Mouse (Mus musculus) hindbrain, embryonic 14.5 days (tissue): ENCODE data around the gene Apba1. TPM values are rescaled to one million over a fixed set of nuclear protein-coding genes. Genes with fewer than 3 reads are reported as not detected.

Experiments
- ATAC-seq: fragments of 200-750 bp; cut with Nextera tagmentation; 2 replicates; pipeline ENCODE4 v1.8.0; 2017; ENCODE audit warnings: moderate number of reproducible peaks, mild to moderate bottlenecking, moderate TSS enrichment, moderate library complexity; ENCODE audit not compliant: low FRiP score
- DNase-seq: peaks from one replicate; pipeline ENCODE4 v3.0.0-alpha.2; 2015; ENCODE audit warnings: low spot score
- H3K27ac ChIP-seq: fragments of 300-500 bp; sonication (generic); 2 replicates; pipeline ENCODE4 v1.5.1; 2014; ENCODE audit warnings: mild to moderate bottlenecking, moderate library complexity
- H3K27me3 ChIP-seq: fragments of 300-500 bp; sonication (generic); 2 replicates; pipeline ENCODE4 v1.6.1; 2014; ENCODE audit warnings: mild to moderate bottlenecking, low read length, mixed read lengths; ENCODE audit not compliant: control insufficient read depth, insufficient read depth
- H3K36me3 ChIP-seq: fragments of 300-500 bp; sonication (generic); replicated peaks from 2 replicates; pipeline ENCODE4 v1.6.1; 2014; ENCODE audit not compliant: control insufficient read depth, insufficient read depth
- H3K4me1 ChIP-seq: fragments of 300-500 bp; sonication (generic); replicated peaks from 2 replicates; pipeline ENCODE4 v1.6.1; 2014; ENCODE audit warnings: antibody characterized with exemption, low read length, mixed read lengths; ENCODE audit not compliant: control insufficient read depth, insufficient read depth
- H3K4me2 ChIP-seq: fragments of 300-500 bp; sonication (generic); replicated peaks from 2 replicates; pipeline ENCODE4 v1.6.1; 2014; ENCODE audit warnings: mild to moderate bottlenecking, moderate library complexity
- H3K4me3 ChIP-seq: fragments of 300-500 bp; sonication (generic); replicated peaks from 2 replicates; pipeline ENCODE4 v1.5.1; 2014; ENCODE audit warnings: mild to moderate bottlenecking, low read length
- H3K9ac ChIP-seq: fragments of 300-500 bp; sonication (generic); 2 replicates; pipeline ENCODE4 v1.6.1; 2014
- H3K9me3 ChIP-seq: fragments of 300-500 bp; sonication (generic); 2 replicates; pipeline ENCODE4 v1.6.1; 2016; ENCODE audit warnings: low read length; ENCODE audit not compliant: control insufficient read depth
- WGBS: fragments of 180-500 bp; shearing (Covaris S2); extraction: QIAGEN DNeasy Blood & Tissue Kit; methylation state at CpG from one replicate; pipeline ENCODE4 v1.1.7; 2014; 5-methylcytosine and 5-hydroxymethylcytosine counted together
- polyA plus RNA-seq: library from polyadenylated mRNA; unstranded; fragments of >200 nt; fragmentation: Nextera tagmentation; extraction: Ambion mirVana; gene quantifications from 2 replicates; pipeline ENCODE4 v1.2.1, GENCODE M21; 2014

Apba1 gene
- polyA plus RNA-seq, 1 experiment from 2014 or later, result 14.6 TPM

GRCm38 (mm10) chr19:23896915-23897314 is 138.2 kb downstream of the Apba1 start:
- 74% methylated on average over 8 of the region's 8 CpGs for WGBS
- H3K27me3 ChIP-seq, result peaks cover 13% of the 10 kb centered on the region
- no peak overlapping the region for H3K9ac ChIP-seq
- H3K4me1 ChIP-seq, result peaks cover 21% of the 10 kb centered on the region
- H3K36me3 ChIP-seq, result peaks cover 13% of the 10 kb centered on the region
- no peak overlapping the region for H3K4me3 ChIP-seq
- no peak overlapping the region for H3K4me2 ChIP-seq
- DNase-seq, result no peak
- no peak overlapping the region for H3K27ac ChIP-seq
- H3K9me3 ChIP-seq, result no peaks in the 10 kb centered on the region
- no peak for ATAC-seq

- Histone ChIP-seq H3K4me3 (no peak overlapping the region), H3K9me3 (no peaks in the 10 kb centered on the region), H3K27me3 (peaks cover 6% of the 10 kb centered on the region), H3K4me2 (no peak overlapping the region), H3K36me3 (peaks cover 13% of the 10 kb centered on the region), H3K4me1 (peaks cover 17% of the 10 kb centered on the region; the same call in 1 of the 2 replicates), H3K27ac (no peak overlapping the region), H3K9ac (no peak overlapping the region; the same call in 1 of the 2 replicates)
- no peak for DNase-seq
- WGBS, result 26% methylated on average over 11 of the region's 11 CpGs
- ATAC-seq, result peak; percentile 54; the same call in 1 of the 2 replicates
Observed at GRCm38 (mm10) chr19:23898501-23898900, 139.8 kb downstream of the Apba1 start.

GRCm38 (mm10) chr19:23901177-23901576 is 142.5 kb downstream of the Apba1 start:
- Histone ChIP-seq H3K36me3 (no peaks in the 10 kb centered on the region), H3K27me3 (no peaks in the 10 kb centered on the region), H3K27ac (no peak overlapping the region), H3K4me2 (no peak overlapping the region), H3K4me1 (peaks cover 27% of the 10 kb centered on the region), H3K9me3 (no peaks in the 10 kb centered on the region), H3K9ac (no peak overlapping the region), H3K4me3 (no peak overlapping the region)
- no peak for DNase-seq
- no peak for ATAC-seq
- WGBS, result 68% methylated on average over 3 of the region's 3 CpGs

GRCm38 (mm10) chr19:23901768-23902167 is 143.1 kb downstream of the Apba1 start:
- no peaks in the 10 kb centered on the region for H3K36me3 ChIP-seq
- H3K27me3 ChIP-seq, result no peaks in the 10 kb centered on the region
- ATAC-seq (no peak), DNase-seq (no peak)
- 91% methylated on average over 4 of the region's 4 CpGs for WGBS
- H3K4me2 ChIP-seq, result no peak overlapping the region
- H3K9ac ChIP-seq, result no peak overlapping the region
- no peak overlapping the region for H3K4me3 ChIP-seq
- no peaks in the 10 kb centered on the region for H3K9me3 ChIP-seq
- peaks cover 31% of the 10 kb centered on the region for H3K4me1 ChIP-seq
- no peak overlapping the region for H3K27ac ChIP-seq

- DNase-seq (no peak), ATAC-seq (no peak)
- peaks cover 29% of the 10 kb centered on the region for H3K4me1 ChIP-seq
- H3K9ac ChIP-seq, result no peak overlapping the region
- no peak overlapping the region for H3K4me2 ChIP-seq
- WGBS, result 96% methylated on average over 7 of the region's 7 CpGs
- H3K36me3 ChIP-seq, result no peaks in the 10 kb centered on the region
- no peaks in the 10 kb centered on the region for H3K27me3 ChIP-seq
- H3K9me3 ChIP-seq, result no peaks in the 10 kb centered on the region
- H3K27ac ChIP-seq, result no peak overlapping the region
- H3K4me3 ChIP-seq, result no peak overlapping the region
Observed at GRCm38 (mm10) chr19:23903066-23903465, 144.4 kb downstream of the Apba1 start.

GRCm38 (mm10) chr19:23904922-23905321 is 146.2 kb downstream of the Apba1 start:
- Histone ChIP-seq H3K4me3 (no peak overlapping the region), H3K36me3 (no peaks in the 10 kb centered on the region), H3K9ac (no peak overlapping the region), H3K4me2 (no peak overlapping the region), H3K9me3 (no peaks in the 10 kb centered on the region), H3K27me3 (no peaks in the 10 kb centered on the region), H3K4me1 (peaks cover 20% of the 10 kb centered on the region), H3K27ac (0 out of 2 replicates have a peak overlapping the region, but pooled peaks have one; percentile 39)
- WGBS, result 54% methylated on average over 4 of the region's 4 CpGs
- 0 out of 2 replicates have a peak, but pooled peaks have one; percentile 24 for ATAC-seq
- no peak for DNase-seq

- ATAC-seq (peak; percentile 18; the same call in 1 of the 2 replicates), DNase-seq (no peak)
- Histone ChIP-seq H3K4me3 (no peak overlapping the region), H3K4me1 (peaks cover 14% of the 10 kb centered on the region), H3K27ac (0 out of 2 replicates have a peak overlapping the region, but pooled peaks have one; percentile 44), H3K27me3 (no peaks in the 10 kb centered on the region), H3K9ac (no peak overlapping the region), H3K4me2 (no peak overlapping the region), H3K36me3 (no peaks in the 10 kb centered on the region), H3K9me3 (no peaks in the 10 kb centered on the region)
- WGBS, result 62% methylated on average over 5 of the region's 5 CpGs
Observed at GRCm38 (mm10) chr19:23905772-23906171, 147.1 kb downstream of the Apba1 start.

- peaks cover 6% of the 10 kb centered on the region; the same call in 1 of the 2 replicates for H3K36me3 ChIP-seq
- WGBS, result 72% methylated on average over 4 of the region's 4 CpGs
- H3K4me3 ChIP-seq, result no peak overlapping the region
- H3K9me3 ChIP-seq, result no peaks in the 10 kb centered on the region
- no peaks in the 10 kb centered on the region for H3K27me3 ChIP-seq
- DNase-seq, result no peak
- H3K9ac ChIP-seq, result no peak overlapping the region
- no peak overlapping the region for H3K27ac ChIP-seq
- H3K4me2 ChIP-seq, result no peak overlapping the region
- H3K4me1 ChIP-seq, result 0 out of 2 replicates have a peak, but pooled peaks cover 10% of the 10 kb centered on the region
- no peak for ATAC-seq
Observed at GRCm38 (mm10) chr19:23910345-23910744, 151.7 kb downstream of the Apba1 start.

GRCm38 (mm10) chr19:23919384-23920219 is 160.9 kb downstream of the Apba1 start:
- no peaks in the 10 kb centered on the region for H3K9me3 ChIP-seq
- no peak overlapping the region for H3K4me3 ChIP-seq
- H3K36me3 ChIP-seq, result peaks cover 33% of the 10 kb centered on the region
- no peaks in the 10 kb centered on the region for H3K27me3 ChIP-seq
- no peaks in the 10 kb centered on the region for H3K4me1 ChIP-seq
- 9% methylated on average over 5 of the region's 5 CpGs for WGBS
- ATAC-seq, result peak; percentile 74
- H3K9ac ChIP-seq, result no peak overlapping the region
- peak; percentile 28 for DNase-seq
- peak overlapping the region; percentile 68 for H3K27ac ChIP-seq
- no peak overlapping the region for H3K4me2 ChIP-seq
